Mouse (Mus musculus): ENCODE measurements around the gene Shb.

The Shb gene

DNA sequence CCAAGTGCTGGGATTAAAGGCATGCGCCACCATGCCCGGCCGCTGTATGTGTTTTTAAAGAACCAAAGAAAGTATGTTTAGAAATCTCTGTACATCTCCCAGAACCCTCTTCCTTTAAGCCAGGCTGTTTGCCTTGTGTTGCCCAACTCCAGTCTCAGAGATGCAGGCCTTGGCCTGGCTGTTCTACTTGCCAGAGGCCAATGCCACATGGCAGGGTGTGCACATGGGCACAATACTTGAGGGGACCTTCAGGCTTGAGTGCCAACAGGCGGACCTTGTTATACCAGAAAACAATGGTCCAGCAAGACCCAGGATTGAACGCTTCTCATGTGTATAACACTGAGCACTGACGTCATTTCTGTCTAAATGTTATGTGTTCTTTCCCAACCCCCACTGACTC is 27.1 kb downstream of the Shb start:
- DNase-seq (ENCODE audit: low read depth, low spot score), result no peak

GRCm38 (mm10) chr4:45503816-45504215 is 28.5 kb downstream of the Shb start:
- DNase-seq (ENCODE audit: low read depth, low spot score), result no peak

GRCm38 (mm10) chr4:45503380-45503779 is 28.9 kb downstream of the Shb start:
- DNase-seq (ENCODE audit: low read depth, low spot score), result no peak

GRCm38 (mm10) chr4:45502002-45502401 is 30.3 kb downstream of the Shb start:
- no peak for DNase-seq (ENCODE audit: low read depth, low spot score)

GRCm38 (mm10) chr4:45500381-45500780 is 31.9 kb downstream of the Shb start:
- no peak for DNase-seq (ENCODE audit: low read depth, low spot score)

DNA sequence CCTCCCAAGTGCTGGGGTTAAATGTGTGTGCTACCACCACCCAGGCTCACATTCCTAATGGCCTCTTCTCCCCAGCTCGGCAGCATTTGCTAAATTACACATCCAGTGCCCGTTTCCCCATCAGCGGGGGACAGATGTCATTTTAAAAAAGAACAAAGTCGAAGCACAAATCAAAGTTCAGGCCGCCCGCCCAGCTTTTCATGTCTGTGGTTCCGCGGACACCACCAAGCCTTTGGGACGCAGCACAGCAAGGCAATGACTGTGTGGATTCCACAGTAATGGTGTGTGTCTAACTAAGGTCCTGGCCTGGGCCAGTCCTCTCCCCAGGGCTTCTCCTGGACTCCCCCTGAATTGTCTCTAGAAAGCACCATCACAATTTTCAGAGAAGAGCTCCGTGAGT is 32.7 kb downstream of the Shb start:
- no peak for DNase-seq (ENCODE audit: low read depth, low spot score)

DNA sequence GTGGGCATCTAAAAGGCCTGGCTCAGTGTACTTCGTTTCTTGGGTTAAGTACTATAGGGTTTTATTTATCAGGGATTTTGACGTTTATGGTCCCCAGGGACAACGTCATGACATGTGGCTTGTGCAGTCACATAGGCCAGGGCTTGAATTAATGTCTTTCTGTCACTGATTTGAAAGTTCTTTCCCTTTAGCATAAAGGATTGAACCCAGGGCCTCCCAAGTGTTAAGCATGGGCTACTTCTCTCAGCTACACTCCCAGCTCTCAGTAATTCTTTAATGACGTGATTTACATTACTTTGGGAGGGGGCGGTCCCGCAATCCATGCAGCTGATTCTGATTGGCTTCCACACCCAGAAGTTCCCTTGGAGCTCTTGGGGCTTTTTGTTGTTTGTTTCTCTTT is 33.2 kb downstream of the Shb start:
- DNase-seq (ENCODE audit: low read depth, low spot score), result peak; percentile 83

GRCm38 (mm10) chr4:45498345-45498744 is 33.9 kb downstream of the Shb start:
- no peak for DNase-seq (ENCODE audit: low read depth, low spot score)

DNA sequence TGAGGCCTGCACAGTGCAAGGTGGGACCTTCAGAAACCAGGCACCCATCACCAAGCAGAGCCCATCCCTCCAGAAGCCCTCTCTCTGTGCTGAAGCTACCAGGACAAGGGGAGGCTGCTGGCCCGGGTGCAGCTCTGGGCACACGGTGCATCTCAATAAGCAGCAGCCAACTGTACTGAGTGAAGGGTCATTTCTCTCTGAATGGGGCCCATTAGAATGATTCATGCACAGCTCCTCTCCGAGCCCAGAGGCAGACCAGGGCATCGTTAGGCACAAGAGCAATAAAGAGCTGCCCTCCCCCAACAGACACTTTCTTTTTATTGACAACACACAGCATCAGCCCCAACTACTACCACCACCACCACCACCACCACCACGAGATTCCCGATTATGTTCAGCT is 35.0 kb downstream of the Shb start:
- DNase-seq (ENCODE audit: low read depth, low spot score), result no peak

- no peak for DNase-seq (ENCODE audit: low read depth, low spot score)
Measured at GRCm38 (mm10) chr4:45495531-45496201, 36.6 kb downstream of the Shb start.

GRCm38 (mm10) chr4:45493786-45494400 is 38.4 kb downstream of the Shb start:
- DNase-seq (ENCODE audit: low read depth, low spot score), result no peak

DNA sequence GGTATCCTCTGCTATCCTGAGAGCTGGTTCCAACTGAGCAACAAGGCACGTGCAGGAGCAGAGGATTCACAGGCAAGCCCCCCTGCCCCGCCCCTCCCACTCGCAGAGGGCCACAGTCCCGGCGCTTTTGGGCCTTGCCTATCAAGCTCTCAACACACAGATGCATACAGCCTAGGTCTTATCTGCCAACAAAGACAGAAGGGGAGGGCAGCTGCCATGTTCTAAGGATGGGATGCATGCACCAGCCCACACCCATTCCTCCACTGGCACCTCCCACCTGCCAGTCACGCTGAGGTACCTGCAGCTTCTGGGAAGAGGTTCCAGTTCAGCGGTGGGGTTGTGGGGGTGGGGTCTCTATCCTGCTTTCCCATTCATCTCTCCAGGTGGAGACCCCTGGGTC is 39.2 kb downstream of the Shb start:
- no peak for DNase-seq (ENCODE audit: low read depth, low spot score)

GRCm38 (mm10) chr4:45492681-45493081 is 39.6 kb downstream of the Shb start:
- DNase-seq (ENCODE audit: low read depth, low spot score), result no peak

GRCm38 (mm10) chr4:45491685-45492601 is 40.3 kb downstream of the Shb start:
- no peak for DNase-seq (ENCODE audit: low read depth, low spot score)

DNA sequence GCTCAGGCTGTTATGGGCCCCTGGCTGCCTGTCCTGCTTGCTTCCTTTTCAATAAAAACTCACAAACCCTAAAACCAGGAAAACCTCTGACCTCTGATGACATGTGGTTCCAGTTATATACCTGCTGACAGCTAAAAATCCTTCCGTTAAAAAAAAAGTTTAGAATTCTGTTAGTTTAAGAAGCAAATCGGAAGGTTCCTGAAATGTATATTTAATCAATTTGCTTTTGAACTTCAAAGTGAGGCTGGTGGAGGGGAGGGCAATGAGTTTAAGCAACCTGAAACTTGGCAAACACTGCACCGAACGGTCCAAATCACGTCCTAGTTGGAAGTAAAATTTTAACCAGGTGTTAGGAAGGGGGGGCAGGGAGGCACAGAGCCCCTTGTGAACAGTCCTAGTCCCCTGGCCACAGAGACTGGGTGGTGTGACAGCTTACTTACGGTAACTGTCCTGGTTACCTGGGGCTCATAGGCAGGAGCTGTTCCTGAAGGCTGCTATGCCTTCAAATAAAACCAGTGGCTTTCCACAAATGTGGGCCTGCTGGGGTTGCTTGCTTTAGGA is 41.1 kb downstream of the Shb start:
- DNase-seq (ENCODE audit: low read depth, low spot score), result no peak

DNA sequence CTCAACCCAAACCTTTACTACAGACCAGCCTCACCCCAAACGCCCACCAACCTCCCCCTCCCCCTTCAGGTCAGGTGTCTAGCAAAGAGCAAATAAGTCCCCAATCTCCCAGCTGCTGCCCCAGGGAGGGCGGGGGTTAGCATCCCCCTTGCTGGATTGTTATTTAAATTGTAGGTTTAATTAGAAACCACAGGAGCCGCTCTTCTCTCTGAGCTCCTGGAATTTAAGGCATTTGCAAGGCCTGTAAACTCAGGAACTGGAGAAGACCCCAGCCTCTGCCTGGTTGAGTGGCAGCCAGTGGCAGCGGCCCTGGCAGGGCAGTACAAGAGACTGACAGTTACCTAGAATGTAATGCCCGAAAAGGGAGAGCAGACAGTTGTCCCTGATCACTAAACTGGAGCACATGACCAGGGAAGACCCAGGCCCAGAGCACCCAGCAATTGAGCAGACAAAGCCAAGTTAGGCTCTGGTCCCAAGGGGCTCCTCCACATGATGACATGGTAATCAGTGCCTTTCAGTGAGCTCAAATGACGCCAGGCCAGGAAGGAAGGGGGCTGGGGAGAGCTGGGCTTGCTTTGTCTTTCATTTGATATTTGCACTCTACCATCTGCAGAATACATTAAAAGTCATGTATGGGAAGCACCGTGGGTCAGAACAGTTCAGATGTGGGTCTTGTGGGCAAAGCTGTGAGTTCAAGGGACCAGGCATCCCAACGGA is 42.1 kb downstream of the Shb start:
- DNase-seq (ENCODE audit: low read depth, low spot score), result peak; percentile 96

- DNase-seq (ENCODE audit: low read depth, low spot score), result no peak
Measured at GRCm38 (mm10) chr4:45489141-45490035, 42.9 kb downstream of the Shb start.

DNA sequence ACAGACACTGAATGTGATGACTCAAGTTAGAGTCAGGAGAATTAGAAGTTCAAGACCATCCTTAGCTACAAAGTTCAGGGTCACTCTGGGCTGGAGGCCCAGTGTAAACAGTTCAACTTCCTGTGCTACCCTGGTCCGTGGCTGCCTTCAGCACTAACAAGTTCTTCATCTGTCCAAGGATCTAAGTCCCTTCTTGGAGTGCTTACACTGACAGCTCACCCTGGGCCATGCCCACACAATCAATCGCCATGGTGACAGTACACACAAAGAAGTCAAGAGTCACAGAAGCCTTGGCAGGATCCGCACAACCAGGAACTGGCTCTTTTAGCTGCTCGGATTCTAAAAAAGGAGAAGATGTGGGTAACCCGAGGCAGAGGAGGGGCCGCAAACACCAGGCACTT is 44.6 kb downstream of the Shb start:
- peak; percentile 32 for DNase-seq (ENCODE audit: low read depth, low spot score)

DNA sequence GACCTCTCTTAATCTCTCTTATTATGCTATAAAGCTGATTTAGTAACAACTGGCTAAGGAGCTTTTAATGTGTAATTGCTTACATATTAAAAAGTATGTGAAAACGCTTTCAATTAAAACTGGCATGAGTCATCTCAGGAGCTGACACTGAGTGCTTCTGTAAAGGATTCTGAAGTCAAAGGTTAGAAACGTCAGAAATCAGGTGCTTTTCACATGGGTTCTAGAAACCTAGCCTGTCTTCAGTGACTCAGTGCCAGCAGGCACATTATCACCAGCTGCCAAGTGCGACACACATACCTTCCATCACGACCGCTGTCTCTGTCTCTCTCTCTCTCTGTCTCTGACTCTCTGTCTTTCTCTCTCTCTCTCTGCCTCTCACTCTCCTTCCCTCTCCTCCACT is 47.2 kb downstream of the Shb start:
- DNase-seq (ENCODE audit: low read depth, low spot score), result no peak
